Mouse (Mus musculus) ES-E14 (cell line): ENCODE measurements at regions not wholly inside any gene's neighbourhood (a gene's known extent, or its start where the extent isn't known, plus 50 kb on each side); places are given as distances from the start of the nearest gene placed in this dataset.

ENCODE experiments used
- CHD2 ChIP-seq: IDR thresholded peaks from 2 replicates; pipeline ENCODE4 v1.6.1; 2014; ENCODE audit warnings: mild to moderate bottlenecking, low read depth, low read length, inconsistent platforms
- HCFC1 ChIP-seq: IDR thresholded peaks from 2 replicates; pipeline ENCODE4 v1.6.1; 2012; ENCODE audit warnings: low read length, inconsistent platforms, borderline replicate concordance; ENCODE audit not compliant: insufficient read depth
- MAFK ChIP-seq: IDR thresholded peaks from 2 replicates; pipeline ENCODE4 v1.6.1; 2014; ENCODE audit warnings: mild to moderate bottlenecking, low read depth, low read length, inconsistent platforms; ENCODE audit not compliant: insufficient read depth
- ZC3H11A ChIP-seq: IDR thresholded peaks from 2 replicates; pipeline ENCODE4 v1.6.1; 2012; ENCODE audit warnings: low read depth, mild to moderate bottlenecking, inconsistent platforms, low read length, borderline replicate concordance
- ZNF384 ChIP-seq: IDR thresholded peaks from 2 replicates; pipeline ENCODE4 v1.6.1; 2012; ENCODE audit warnings: low read depth, low read length, inconsistent platforms

DNA sequence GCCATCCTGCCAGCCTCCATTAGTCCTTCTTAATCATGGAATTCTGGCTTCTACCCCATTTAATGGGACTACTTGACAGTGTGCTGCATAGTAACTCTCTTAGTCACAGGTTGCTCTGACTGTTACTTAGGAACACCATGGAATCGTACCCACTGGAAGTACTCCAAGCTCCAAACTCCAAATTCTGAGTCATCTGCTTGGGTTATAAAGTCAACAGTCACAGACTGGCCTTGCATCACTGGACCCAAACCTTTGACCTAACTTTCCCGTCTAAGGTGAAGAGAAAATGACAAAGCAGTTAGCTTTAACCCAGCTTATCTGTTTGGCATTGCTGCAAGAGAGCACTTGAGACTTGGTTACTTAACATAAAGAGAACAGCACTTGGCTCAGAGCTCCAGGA lies 126.9 kb downstream of the Zfp365 start:
- TF ChIP-seq MAFK (no peak), CHD2 (no peak), ZC3H11A (no peak), ZNF384 (no peak), HCFC1 (no peak)
